Mouse (Mus musculus) forebrain, embryonic 11.5 days (tissue): Measurements from ENCODE around the gene Cnfn. TPM values are rescaled to one million over a fixed set of nuclear protein-coding genes. Genes with fewer than 3 reads are reported as not detected.

ENCODE experiments used
- ATAC-seq: fragments of 200-750 bp; cut with Nextera tagmentation; replicated peaks from 2 replicates; pipeline ENCODE4 v1.8.0; 2017; ENCODE audit warnings: moderate TSS enrichment; ENCODE audit not compliant: low FRiP score
- DNase-seq: peaks from one replicate; pipeline ENCODE4 v3.0.0-alpha.2; 2017; ENCODE audit warnings: low spot score
- H3K27ac ChIP-seq: fragments of 300-500 bp; sonication (generic); 2 replicates; pipeline ENCODE4 v1.5.1; 2014; ENCODE audit warnings: low read depth, low read length
- H3K27me3 ChIP-seq: fragments of 300-500 bp; sonication (generic); 2 replicates; pipeline ENCODE4 v1.6.1; 2014; ENCODE audit warnings: mild to moderate bottlenecking, low read length, mixed read lengths; ENCODE audit not compliant: control insufficient read depth, insufficient read depth
- H3K36me3 ChIP-seq: fragments of 300-500 bp; sonication (generic); 2 replicates; pipeline ENCODE4 v1.6.1; 2014; ENCODE audit warnings: mild to moderate bottlenecking, low read length, moderate library complexity, mixed read lengths; ENCODE audit not compliant: control insufficient read depth, insufficient read depth
- H3K4me1 ChIP-seq: fragments of 300-500 bp; sonication (generic); replicated peaks from 2 replicates; pipeline ENCODE4 v1.6.1; 2014; ENCODE audit warnings: low read length, mixed read lengths; ENCODE audit not compliant: control insufficient read depth, insufficient read depth
- H3K4me2 ChIP-seq: fragments of 300-500 bp; sonication (generic); 2 replicates; pipeline ENCODE4 v1.6.1; 2014; ENCODE audit warnings: low read depth, mild to moderate bottlenecking, low read length, moderate library complexity, mixed read lengths; ENCODE audit not compliant: severe bottlenecking
- H3K4me3 ChIP-seq: fragments of 300-500 bp; sonication (generic); 2 replicates; pipeline ENCODE4 v1.5.1; 2014; ENCODE audit warnings: low read depth, low read length
- H3K9ac ChIP-seq: fragments of 300-500 bp; sonication (generic); 2 replicates; pipeline ENCODE4 v1.6.1; 2014; ENCODE audit warnings: low read length
- H3K9me3 ChIP-seq: fragments of 300-500 bp; sonication (generic); 2 replicates; pipeline ENCODE4 v1.6.1; 2016; ENCODE audit warnings: low read length, mixed read lengths; ENCODE audit not compliant: control insufficient read depth
- WGBS: fragments of 180-500 bp; shearing (Covaris S2); extraction: QIAGEN DNeasy Blood & Tissue Kit; methylation state at CpG from one replicate; pipeline ENCODE4 v1.1.7; 2014; 5-methylcytosine and 5-hydroxymethylcytosine counted together
- polyA plus RNA-seq: library from polyadenylated mRNA; unstranded; fragments of >200 nt; fragmentation: Nextera tagmentation; extraction: Ambion mirVana; gene quantifications from 2 replicates; pipeline ENCODE4 v1.2.1, GENCODE M21; 2014

The Cnfn gene
- 0.28 TPM in 1 of 2 replicates, not detected in the other for polyA plus RNA-seq

DNA sequence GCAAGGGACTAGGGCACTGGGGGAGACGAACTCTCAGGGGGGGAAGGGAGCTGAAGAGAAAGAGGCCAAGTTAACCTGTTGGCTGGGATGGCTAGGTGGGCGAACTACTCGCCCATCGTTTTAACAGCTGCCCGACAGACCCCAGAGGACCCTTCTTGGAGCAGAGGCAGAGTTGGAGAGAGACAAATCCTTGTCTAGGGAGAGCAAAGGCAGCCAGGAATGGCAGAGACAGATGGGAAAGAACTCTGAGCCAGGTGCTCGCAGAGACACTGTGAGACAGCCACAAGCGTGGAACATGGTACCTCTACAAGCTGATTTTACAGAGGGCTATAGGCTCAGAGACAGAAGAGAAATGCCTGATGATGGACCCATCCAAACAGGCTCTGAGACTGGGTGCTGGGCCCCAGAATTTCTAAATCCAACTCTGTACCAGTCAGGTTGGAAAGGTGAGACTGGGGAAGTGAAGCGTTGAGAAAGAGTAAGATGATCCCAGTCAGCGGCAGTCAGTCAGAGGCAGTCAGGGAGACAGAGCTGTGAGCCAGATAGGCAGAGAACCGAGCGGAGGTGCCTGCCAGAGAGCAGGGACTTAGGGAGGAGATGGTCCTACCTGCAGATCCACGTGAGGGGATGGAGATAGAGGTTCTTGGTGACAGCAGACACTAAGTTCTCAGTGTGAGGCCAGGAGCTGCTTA is at the start of gene Cnfn:
TSS of gene Cnfn (minus strand) at position 667 of the 692 bp plus-strand sequence.
- DNase-seq: no peak
- no peak within 1 kb of the TSS for H3K9ac ChIP-seq
- no peak for ATAC-seq
- peaks cover 2% of the 10 kb centered on the region; the same call in 1 of the 2 replicates for H3K4me1 ChIP-seq
- no peak within 1 kb of the TSS for H3K4me2 ChIP-seq
- WGBS: 49% methylated on average over 12 of the region's 12 CpGs
- no peak within 1 kb of the TSS for H3K27ac ChIP-seq
- H3K9me3 ChIP-seq: no peaks in the 10 kb centered on the region
- H3K27me3 ChIP-seq: peaks cover 35% of the 10 kb centered on the region
- H3K36me3 ChIP-seq: peaks cover 2% of the 10 kb centered on the region; the same call in 1 of the 2 replicates
- no peak within 1 kb of the TSS for H3K4me3 ChIP-seq

DNA sequence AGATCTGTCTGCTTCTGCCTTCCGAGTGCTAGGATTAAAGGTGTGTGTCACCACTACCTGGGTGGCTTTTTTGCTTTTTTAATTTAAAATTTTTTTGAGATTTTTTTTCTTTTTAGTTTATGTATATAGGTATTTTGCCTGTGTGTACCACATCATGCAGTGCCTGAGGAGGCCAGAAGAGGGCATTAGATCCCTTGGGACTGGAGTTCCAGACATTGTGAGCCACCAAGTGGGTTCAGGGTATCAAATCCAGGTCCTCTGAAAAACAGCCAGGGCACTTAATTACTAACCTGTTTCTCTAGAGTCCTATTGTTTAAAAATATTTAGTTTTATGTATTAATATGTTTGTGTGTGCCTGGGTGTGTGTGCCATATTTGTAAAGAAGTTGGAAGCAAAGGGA is 48.1 kb upstream of the Cnfn start:
- Histone ChIP-seq H3K4me1 (no peaks in the 10 kb centered on the region), H3K27me3 (no peaks in the 10 kb centered on the region), H3K4me3 (no peak overlapping the region), H3K36me3 (no peaks in the 10 kb centered on the region), H3K27ac (no peak overlapping the region), H3K9me3 (no peaks in the 10 kb centered on the region), H3K9ac (no peak overlapping the region), H3K4me2 (no peak overlapping the region)
- WGBS: 78% methylated on average over 1 of the region's 1 CpGs
- ATAC-seq: no peak
- DNase-seq: no peak

DNA sequence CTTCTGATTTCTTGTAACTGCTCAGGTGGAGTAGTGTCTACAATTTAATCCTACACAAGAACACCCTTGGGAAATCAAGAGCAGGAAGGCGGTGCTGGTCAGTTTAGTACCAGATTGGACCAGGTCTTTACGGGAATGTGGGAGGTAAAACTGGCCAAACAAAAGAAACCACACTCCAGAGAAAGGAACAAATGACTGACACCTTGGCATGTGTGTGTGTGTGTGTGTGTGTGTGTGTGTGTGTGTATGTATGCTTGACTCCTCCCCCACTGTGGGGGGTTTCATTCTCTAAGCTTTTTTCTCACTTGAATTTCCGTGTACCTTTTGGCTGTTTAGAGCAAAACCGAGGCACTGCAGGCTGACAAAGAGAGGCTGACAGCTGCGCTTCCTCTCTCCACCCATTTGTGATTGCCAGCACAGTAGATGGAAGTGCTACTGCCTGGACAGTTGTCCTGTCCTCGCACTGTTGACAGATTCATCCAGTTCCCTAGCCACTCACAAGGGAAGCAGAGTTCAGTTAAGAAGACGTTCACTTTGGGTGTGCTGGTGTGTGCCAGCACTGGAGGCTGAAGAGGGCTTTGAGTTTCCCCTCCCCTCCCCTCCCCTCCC is 43.4 kb upstream of the Cnfn start, which contains the start of gene Cxcl17:
TSS of gene Cxcl17 (minus strand) at position 54 of the 609 bp plus-strand sequence.
- no peaks in the 10 kb centered on the region for H3K9me3 ChIP-seq
- DNase-seq (no peak), ATAC-seq (no peak)
- no peak within 1 kb of the TSS for H3K9ac ChIP-seq
- H3K36me3 ChIP-seq: no peaks in the 10 kb centered on the region
- 55% methylated on average over 7 of the region's 7 CpGs for WGBS
- no peak within 1 kb of the TSS for H3K27ac ChIP-seq
- H3K4me2 ChIP-seq: no peak within 1 kb of the TSS
- H3K4me1 ChIP-seq: no peaks in the 10 kb centered on the region
- H3K4me3 ChIP-seq: no peak within 1 kb of the TSS
- H3K27me3 ChIP-seq: no peaks in the 10 kb centered on the region

DNA sequence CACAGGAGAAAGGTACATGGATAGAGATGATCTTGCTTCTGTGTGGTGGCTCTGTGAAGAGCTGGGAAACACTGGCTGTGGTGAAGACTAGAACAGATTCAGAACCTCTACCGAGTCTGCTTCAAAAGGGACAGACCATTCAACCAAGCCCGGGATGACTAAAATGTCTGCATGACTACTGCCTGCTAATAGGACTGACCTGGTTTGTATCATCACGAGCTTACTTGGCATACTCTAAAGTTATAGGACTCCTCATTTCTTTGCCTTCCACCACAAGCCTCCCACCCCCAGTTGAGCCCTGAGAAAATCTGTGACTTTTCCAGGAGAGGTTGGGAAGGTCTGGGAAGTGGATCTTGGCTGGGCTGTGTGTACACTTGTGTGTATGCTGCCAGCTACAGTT is 42.3 kb upstream of the Cnfn start:
- DNase-seq: no peak
- no peak for ATAC-seq
- no peak overlapping the region for H3K27ac ChIP-seq
- no peak overlapping the region for H3K9ac ChIP-seq
- no peaks in the 10 kb centered on the region for H3K4me1 ChIP-seq
- no peak overlapping the region for H3K4me2 ChIP-seq
- 83% methylated on average over 3 of the region's 3 CpGs for WGBS
- no peaks in the 10 kb centered on the region for H3K27me3 ChIP-seq
- no peaks in the 10 kb centered on the region for H3K36me3 ChIP-seq
- H3K9me3 ChIP-seq: no peaks in the 10 kb centered on the region
- no peak overlapping the region for H3K4me3 ChIP-seq

DNA sequence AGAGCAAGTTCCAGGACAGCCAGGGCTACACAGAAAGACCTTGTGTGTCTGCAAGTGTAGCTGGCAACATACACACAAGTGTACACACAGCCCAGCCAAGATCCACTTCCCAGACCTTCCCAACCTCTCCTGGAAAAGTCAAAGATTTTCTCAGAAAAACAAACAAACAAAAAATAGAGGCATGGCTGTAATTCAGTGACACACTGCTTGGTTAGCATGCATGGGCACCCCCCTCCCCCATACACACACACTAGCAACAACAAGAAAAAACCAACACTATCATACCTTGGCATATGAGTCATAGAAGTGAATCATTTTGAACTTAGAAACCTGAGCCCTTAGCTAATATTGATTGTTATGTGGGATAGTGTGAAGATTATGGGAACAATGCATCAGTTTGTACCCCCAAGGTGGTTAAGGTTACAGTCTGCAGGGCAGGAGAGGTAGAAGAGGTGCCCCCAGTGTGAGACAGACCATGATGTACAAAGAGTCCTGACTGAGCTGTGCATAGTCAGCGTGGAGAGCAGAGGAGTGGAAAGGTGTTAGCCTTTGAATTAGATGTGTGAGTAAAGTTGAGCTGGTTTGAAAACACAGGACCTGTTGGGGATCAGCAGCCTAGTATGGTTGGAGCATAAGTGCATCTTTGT is 41.6 kb upstream of the Cnfn start:
- Histone ChIP-seq H3K4me2 (no peak overlapping the region), H3K4me1 (no peaks in the 10 kb centered on the region), H3K27me3 (no peaks in the 10 kb centered on the region), H3K36me3 (no peaks in the 10 kb centered on the region), H3K27ac (no peak overlapping the region), H3K9me3 (no peaks in the 10 kb centered on the region), H3K4me3 (no peak overlapping the region), H3K9ac (no peak overlapping the region)
- no peak for ATAC-seq
- 69% methylated on average over 1 of the region's 1 CpGs for WGBS
- DNase-seq: no peak

DNA sequence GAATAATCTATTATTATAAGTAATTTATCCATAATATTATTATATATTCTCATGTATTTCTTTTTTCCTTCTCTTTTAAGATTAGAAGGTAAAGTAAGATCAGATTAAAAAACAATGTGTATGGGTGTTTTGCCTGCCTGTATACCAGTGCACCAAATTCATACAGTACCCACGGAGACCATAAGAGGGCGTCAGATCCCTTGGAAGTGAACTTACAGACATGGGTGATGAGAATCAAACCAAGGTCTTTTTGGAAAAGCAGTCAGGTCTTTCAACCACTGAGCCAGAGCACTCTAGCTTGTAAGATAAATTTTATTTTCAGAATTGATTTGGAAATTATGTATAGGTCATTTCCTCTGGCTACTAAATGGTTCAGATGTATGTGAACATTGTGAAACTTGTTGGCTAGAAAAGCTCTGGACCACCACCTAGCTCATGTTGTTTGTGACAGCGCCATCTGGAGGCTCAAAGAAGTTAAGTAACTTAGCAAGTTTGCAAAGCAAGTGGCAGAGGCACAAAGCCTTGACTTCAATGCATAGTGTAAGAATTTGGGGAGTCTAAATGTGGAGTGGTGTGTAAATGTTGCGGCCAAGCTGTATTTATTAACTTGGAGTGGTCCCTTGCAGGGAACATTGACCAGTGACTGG is 39.7 kb upstream of the Cnfn start:
- Histone ChIP-seq H3K4me3 (no peak overlapping the region), H3K27me3 (no peaks in the 10 kb centered on the region), H3K9me3 (no peaks in the 10 kb centered on the region), H3K36me3 (no peaks in the 10 kb centered on the region), H3K27ac (no peak overlapping the region), H3K9ac (no peak overlapping the region), H3K4me1 (no peaks in the 10 kb centered on the region), H3K4me2 (no peak overlapping the region)
- 45% methylated on average over 4 of the region's 4 CpGs for WGBS
- no peak for DNase-seq
- ATAC-seq: no peak

DNA sequence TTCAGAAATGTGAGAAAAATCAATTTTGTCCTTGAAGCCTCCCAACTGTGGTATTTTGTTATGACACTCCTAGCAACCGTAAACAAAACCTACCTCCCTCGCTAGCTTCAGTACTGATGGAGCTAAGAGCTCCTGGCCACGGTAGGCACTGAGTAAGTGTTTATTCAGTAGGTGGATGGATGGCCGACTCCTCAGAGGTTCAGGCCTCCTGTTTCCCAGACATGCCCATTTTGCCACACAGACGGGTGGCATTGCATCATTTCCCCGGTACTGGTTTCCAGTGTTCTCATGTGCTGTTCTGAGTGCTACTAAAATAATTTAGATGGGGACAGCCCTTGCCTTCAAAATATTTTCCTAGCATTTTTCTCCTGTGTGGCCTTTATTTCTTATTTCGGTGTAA is 36.9 kb upstream of the Cnfn start:
- H3K27ac ChIP-seq: no peak overlapping the region
- no peaks in the 10 kb centered on the region for H3K9me3 ChIP-seq
- H3K27me3 ChIP-seq: no peaks in the 10 kb centered on the region
- ATAC-seq (no peak), DNase-seq (no peak)
- 85% methylated on average over 7 of the region's 7 CpGs for WGBS
- no peak overlapping the region for H3K4me3 ChIP-seq
- no peaks in the 10 kb centered on the region for H3K4me1 ChIP-seq
- H3K4me2 ChIP-seq: no peak overlapping the region
- H3K36me3 ChIP-seq: no peaks in the 10 kb centered on the region
- no peak overlapping the region for H3K9ac ChIP-seq

DNA sequence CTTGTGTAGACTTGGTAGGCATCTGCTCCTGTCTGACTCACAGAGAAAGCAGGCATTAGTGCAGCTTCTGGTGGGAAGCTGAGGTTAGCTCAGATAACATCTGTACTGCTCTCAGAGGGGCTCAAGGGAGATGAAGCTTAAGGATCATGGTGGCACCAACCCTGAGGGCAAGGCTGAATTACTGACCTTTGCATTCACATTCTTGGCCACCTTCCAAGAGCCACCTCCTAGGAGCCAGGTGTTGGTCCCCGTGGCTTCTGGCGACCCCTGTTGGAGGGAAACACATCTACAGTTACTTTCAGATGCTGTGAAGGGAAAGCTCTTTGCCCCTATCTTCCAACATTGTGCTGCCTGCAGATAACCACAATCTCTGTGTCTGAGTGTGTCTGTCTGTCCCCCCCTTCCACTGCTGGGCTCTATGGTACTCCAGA is 33.2 kb upstream of the Cnfn start:
- Histone ChIP-seq H3K4me2 (no peak overlapping the region), H3K9me3 (no peaks in the 10 kb centered on the region), H3K4me3 (no peak overlapping the region), H3K9ac (no peak overlapping the region), H3K36me3 (no peaks in the 10 kb centered on the region), H3K4me1 (no peaks in the 10 kb centered on the region), H3K27ac (no peak overlapping the region), H3K27me3 (no peaks in the 10 kb centered on the region)
- WGBS: 0% methylated on average over 2 of the region's 2 CpGs
- ATAC-seq (no peak), DNase-seq (no peak)
